In genomic region chr16:96529896-96530568, GRCm38 (mm10) we compare ENCODE assay signal across 17 mouse cellular contexts.
A peak's percentile ranks its signal among the peaks of the same experiment; 100 is the strongest.
DNase-seq lines count a peak whose midpoint lies in the region; ATAC-seq and TF ChIP-seq lines count a peak whose summit lies in the region.
"Had no signal": no experiment of that assay in that cellular context is flagged by ENCODE, and none has a peak within 500 bp of the region (broad histone marks: within the 10 kb centered on the region; RNA-seq: fewer than 3 reads in every experiment).

No protein-coding gene starts in this region.

- TF ChIP-seq EP300 in stomach, postnatal 0 days (optimal IDR thresholded peaks at IDR 0.05), result no peak

- peak; percentile 16; the same call in 1 of the 2 replicates for ATAC-seq in midbrain, embryonic 12.5 days (ENCODE audit: low FRiP score, low read depth)
- no peak for ATAC-seq in midbrain, embryonic 11.5 days (ENCODE audit: low FRiP score)
- ATAC-seq in forebrain, embryonic 11.5 days (replicated peaks; ENCODE audit: low FRiP score), result peak; percentile 60
- no peak for ATAC-seq in hindbrain, embryonic 13.5 days (ENCODE audit: low FRiP score)
- no peak for ATAC-seq in stomach, postnatal 0 days (ENCODE audit: low FRiP score, low TSS enrichment)
- ATAC-seq: inflammation-experienced regulatory T-cells, adult 6 months had no signal

- no peaks in the 10 kb centered on the region for H3K36me3 ChIP-seq in midbrain, embryonic 12.5 days
- H3K36me3 ChIP-seq in midbrain, embryonic 11.5 days (ENCODE audit: control insufficient read depth, insufficient read depth, low read length), result no peaks in the 10 kb centered on the region
- H3K36me3 ChIP-seq in forebrain, embryonic 11.5 days (ENCODE audit: control insufficient read depth, insufficient read depth, low read length), result no peaks in the 10 kb centered on the region
- no peaks in the 10 kb centered on the region for H3K36me3 ChIP-seq in hindbrain, embryonic 13.5 days
- no peaks in the 10 kb centered on the region for H3K36me3 ChIP-seq in stomach, postnatal 0 days (ENCODE audit: control insufficient read depth, insufficient read depth, low read length)
- H3K36me3 ChIP-seq: G1E; limb, embryonic 15.5 days; neural tube, embryonic 13.5 days; stomach, embryonic 15.5 days had no signal

- H3K27me3 ChIP-seq in midbrain, embryonic 12.5 days, result no peaks in the 10 kb centered on the region
- H3K27me3 ChIP-seq in midbrain, embryonic 11.5 days (ENCODE audit: control insufficient read depth, insufficient read depth, low read length), result no peaks in the 10 kb centered on the region
- no peaks in the 10 kb centered on the region for H3K27me3 ChIP-seq in forebrain, embryonic 11.5 days (ENCODE audit: control insufficient read depth, insufficient read depth, low read length)
- no peaks in the 10 kb centered on the region for H3K27me3 ChIP-seq in hindbrain, embryonic 13.5 days
- no peaks in the 10 kb centered on the region for H3K27me3 ChIP-seq in stomach, postnatal 0 days (ENCODE audit: control insufficient read depth, insufficient read depth, low read length)
- H3K27me3 ChIP-seq: limb, embryonic 15.5 days; neural tube, embryonic 13.5 days; stomach, embryonic 15.5 days had no signal

- no peak overlapping the region for H3K9ac ChIP-seq in midbrain, embryonic 12.5 days (replicated peaks)
- no peak overlapping the region for H3K9ac ChIP-seq in midbrain, embryonic 11.5 days (ENCODE audit: low read length)
- no peak overlapping the region for H3K9ac ChIP-seq in forebrain, embryonic 11.5 days (ENCODE audit: low read length)
- no peak overlapping the region for H3K9ac ChIP-seq in hindbrain, embryonic 13.5 days
- no peak overlapping the region for H3K9ac ChIP-seq in stomach, postnatal 0 days (ENCODE audit: low read length)
- H3K9ac ChIP-seq: limb, embryonic 15.5 days; neural tube, embryonic 13.5 days; stomach, embryonic 15.5 days had no signal

- WGBS in midbrain, embryonic 12.5 days, result 67% methylated on average over 9 of the region's 9 CpGs
- 73% methylated on average over 9 of the region's 9 CpGs for WGBS in midbrain, embryonic 11.5 days
- WGBS in forebrain, embryonic 11.5 days, result 58% methylated on average over 9 of the region's 9 CpGs
- 74% methylated on average over 9 of the region's 9 CpGs for WGBS in hindbrain, embryonic 13.5 days
- 73% methylated on average over 9 of the region's 9 CpGs for WGBS in stomach, postnatal 0 days

- H3K4me3 ChIP-seq in midbrain, embryonic 12.5 days, result no peak overlapping the region
- no peak overlapping the region for H3K4me3 ChIP-seq in midbrain, embryonic 11.5 days (ENCODE audit: low read depth, low read length)
- H3K4me3 ChIP-seq in forebrain, embryonic 11.5 days (ENCODE audit: low read depth, low read length), result no peak overlapping the region
- H3K4me3 ChIP-seq in hindbrain, embryonic 13.5 days, result no peak overlapping the region
- no peak overlapping the region for H3K4me3 ChIP-seq in stomach, postnatal 0 days (ENCODE audit: low read depth, low read length)
- H3K4me3 ChIP-seq: limb, embryonic 15.5 days; neural tube, embryonic 13.5 days; stomach, embryonic 15.5 days had no signal

- no peak for DNase-seq in midbrain, embryonic 11.5 days (ENCODE audit: low spot score, missing footprints)
- DNase-seq in forebrain, embryonic 11.5 days (ENCODE audit: low spot score), result peak; percentile 53
- peak; percentile 8 for DNase-seq in retina, postnatal 7 days (ENCODE audit: low read depth, low spot score)
- DNase-seq in stomach, postnatal 0 days (ENCODE audit: low spot score), result no peak
- DNase-seq in layer of hippocampus, adult 11-12 months (ENCODE audit: low spot score), result no peak
- DNase-seq: adrenal gland, adult 8-10 months; cerebellum, adult 2 months; gastrocnemius, postnatal 36 days; lung, adult 18-20 months; lung, postnatal 36 days had no signal

- H3K27ac ChIP-seq in midbrain, embryonic 12.5 days (replicated peaks), result peak overlapping the region; percentile 35
- no peak overlapping the region for H3K27ac ChIP-seq in midbrain, embryonic 11.5 days (ENCODE audit: low read depth, low read length)
- no peak overlapping the region for H3K27ac ChIP-seq in forebrain, embryonic 11.5 days (ENCODE audit: low read depth, low read length)
- H3K27ac ChIP-seq in hindbrain, embryonic 13.5 days, result peak overlapping the region; percentile 53; the same call in 1 of the 2 replicates
- no peak overlapping the region for H3K27ac ChIP-seq in stomach, postnatal 0 days (replicated peaks)
- H3K27ac ChIP-seq: limb, embryonic 15.5 days; neural tube, embryonic 13.5 days; stomach, embryonic 15.5 days had no signal

- TF ChIP-seq CTCF in stomach, postnatal 0 days (IDR thresholded peaks at IDR 0.05; ENCODE audit: low read depth), result no peak

- no peak overlapping the region for H3K4me2 ChIP-seq in midbrain, embryonic 12.5 days (replicated peaks)
- no peak overlapping the region for H3K4me2 ChIP-seq in midbrain, embryonic 11.5 days
- H3K4me2 ChIP-seq in forebrain, embryonic 11.5 days (ENCODE audit: low read depth, low read length, severe bottlenecking), result no peak overlapping the region
- H3K4me2 ChIP-seq in hindbrain, embryonic 13.5 days, result no peak overlapping the region
- H3K4me2 ChIP-seq in stomach, postnatal 0 days (replicated peaks; ENCODE audit: low read depth), result no peak overlapping the region
- H3K4me2 ChIP-seq: limb, embryonic 15.5 days; neural tube, embryonic 13.5 days; stomach, embryonic 15.5 days had no signal

- H3K4me1 ChIP-seq in midbrain, embryonic 12.5 days, result 0 out of 2 replicates have a peak, but pooled peaks cover 7% of the 10 kb centered on the region
- no peaks in the 10 kb centered on the region for H3K4me1 ChIP-seq in midbrain, embryonic 11.5 days (ENCODE audit: control insufficient read depth, insufficient read depth, low read length)
- no peaks in the 10 kb centered on the region; the same call in 1 of the 2 replicates for H3K4me1 ChIP-seq in forebrain, embryonic 11.5 days (replicated peaks; ENCODE audit: control insufficient read depth, insufficient read depth, low read length)
- peaks cover 11% of the 10 kb centered on the region; the same call in 1 of the 2 replicates for H3K4me1 ChIP-seq in hindbrain, embryonic 13.5 days (replicated peaks)
- no peaks in the 10 kb centered on the region for H3K4me1 ChIP-seq in stomach, postnatal 0 days (replicated peaks; ENCODE audit: control insufficient read depth, insufficient read depth)
- H3K4me1 ChIP-seq: limb, embryonic 15.5 days; neural tube, embryonic 13.5 days had no signal

- H3K9me3 ChIP-seq in midbrain, embryonic 12.5 days, result no peaks in the 10 kb centered on the region
- no peaks in the 10 kb centered on the region for H3K9me3 ChIP-seq in midbrain, embryonic 11.5 days (ENCODE audit: control insufficient read depth, low read length)
- no peaks in the 10 kb centered on the region for H3K9me3 ChIP-seq in forebrain, embryonic 11.5 days (ENCODE audit: control insufficient read depth, low read length)
- no peaks in the 10 kb centered on the region for H3K9me3 ChIP-seq in hindbrain, embryonic 13.5 days
- no peaks in the 10 kb centered on the region for H3K9me3 ChIP-seq in stomach, postnatal 0 days (ENCODE audit: control insufficient read depth, low read length)
- H3K9me3 ChIP-seq: limb, embryonic 15.5 days; neural tube, embryonic 13.5 days; stomach, embryonic 15.5 days had no signal

Comparison
In these comparisons a context has a peak if more than half of its experiments do, and no peak if none do; other contexts are left out.
1. ATAC-seq: peak in midbrain, embryonic 12.5 days (single experiment) and forebrain, embryonic 11.5 days (single experiment); none in midbrain, embryonic 11.5 days (single experiment), hindbrain, embryonic 13.5 days (single experiment) and stomach, postnatal 0 days (single experiment).
2. H3K27ac ChIP-seq: peak in midbrain, embryonic 12.5 days (single experiment) and hindbrain, embryonic 13.5 days (single experiment); none in midbrain, embryonic 11.5 days (single experiment), forebrain, embryonic 11.5 days (single experiment) and stomach, postnatal 0 days (single experiment).
3. DNase-seq: peak in forebrain, embryonic 11.5 days (single experiment) and retina, postnatal 7 days (single experiment); none in midbrain, embryonic 11.5 days (single experiment), stomach, postnatal 0 days (single experiment) and layer of hippocampus, adult 11-12 months (single experiment).